Mouse (Mus musculus) liver, adult 2 months (tissue): ENCODE measurements around the gene Ndufb10. TPM values are rescaled to one million over a fixed set of nuclear protein-coding genes. Genes with fewer than 3 reads are reported as not detected.
"Not testable (repeated sequence)": the region's sequence is repeated elsewhere in the genome, so short reads cannot be mapped to it uniquely, and the experiment has no call there.

ENCODE experiments used
- DNase-seq: peaks from one replicate; pipeline ENCODE4 v3.0.0-alpha.2; 2011; ENCODE audit warnings: low read depth, low spot score; ENCODE audit errors: extremely low read depth
- H3K27ac ChIP-seq: fragments of 200-500 bp; replicated peaks from 2 replicates; pipeline ENCODE4 v1.5.1; 2012; ENCODE audit warnings: low read depth, mild to moderate bottlenecking, control low read depth, inconsistent platforms, low read length; ENCODE audit not compliant: insufficient read depth
- H3K27me3 ChIP-seq: fragments of 200-500 bp; 2 replicates; pipeline ENCODE4 v1.6.1; 2012; ENCODE audit warnings: mild to moderate bottlenecking, moderate library complexity, low read length, inconsistent platforms; ENCODE audit not compliant: control insufficient read depth, insufficient read depth
- H3K36me3 ChIP-seq: fragments of 200-500 bp; 2 replicates; pipeline ENCODE4 v1.6.1; 2012; ENCODE audit warnings: low read length, inconsistent platforms; ENCODE audit not compliant: control insufficient read depth, insufficient read depth
- H3K4me1 ChIP-seq: fragments of 200-500 bp; 2 replicates; pipeline ENCODE4 v1.6.1; 2011; ENCODE audit warnings: low read length; ENCODE audit not compliant: control insufficient read depth, insufficient read depth
- H3K4me3 ChIP-seq: fragments of 200-500 bp; 2 replicates; pipeline ENCODE4 v1.5.1; 2011; ENCODE audit warnings: low read depth, mild to moderate bottlenecking, control low read depth, low read length, moderate library complexity; ENCODE audit not compliant: insufficient read depth
- H3K79me2 ChIP-seq: fragments of 200-500 bp; 2 replicates; pipeline ENCODE4 v1.6.1; 2012; ENCODE audit warnings: inconsistent platforms, mild to moderate bottlenecking, low read length, moderate library complexity; ENCODE audit not compliant: control insufficient read depth, insufficient read depth
- H3K9ac ChIP-seq: fragments of 200-500 bp; 2 replicates; pipeline ENCODE4 v1.6.1; 2012; ENCODE audit warnings: low read depth, mild to moderate bottlenecking, control low read depth, inconsistent platforms, low read length
- CTCF ChIP-seq: fragments of 200-500 bp; IDR thresholded peaks from 2 replicates; pipeline ENCODE4 v1.5.1; 2011; ENCODE audit warnings: low read depth, low read length, control low read depth
- POLR2A ChIP-seq: fragments of 200-500 bp; IDR thresholded peaks from 2 replicates; pipeline ENCODE4 v1.6.1; 2011; ENCODE audit warnings: low read length, control low read depth; ENCODE audit not compliant: insufficient read depth; ENCODE audit errors: extremely low read depth
- WGBS: fragments of 180-500 bp; shearing (Covaris S2); methylation state at CpG from one replicate; pipeline ENCODE4 v1.1.7; 2018; 5-methylcytosine and 5-hydroxymethylcytosine counted together
- polyA plus RNA-seq: library from polyadenylated mRNA; depleted of rRNA; stranded (reverse); fragments of >200 nt; gene quantifications from 2 replicates; pipeline ENCODE4 v1.2.3, GENCODE M21; 2012
- total RNA-seq: library from RNA; depleted of rRNA; stranded (reverse); fragments of >200 nt; gene quantifications from 2 replicates; pipeline ENCODE4 v1.2.3, GENCODE M21; 2014

Ndufb10 gene
- total and polyA plus RNA-seq, 2 experiments = 290 to 300 TPM

DNA sequence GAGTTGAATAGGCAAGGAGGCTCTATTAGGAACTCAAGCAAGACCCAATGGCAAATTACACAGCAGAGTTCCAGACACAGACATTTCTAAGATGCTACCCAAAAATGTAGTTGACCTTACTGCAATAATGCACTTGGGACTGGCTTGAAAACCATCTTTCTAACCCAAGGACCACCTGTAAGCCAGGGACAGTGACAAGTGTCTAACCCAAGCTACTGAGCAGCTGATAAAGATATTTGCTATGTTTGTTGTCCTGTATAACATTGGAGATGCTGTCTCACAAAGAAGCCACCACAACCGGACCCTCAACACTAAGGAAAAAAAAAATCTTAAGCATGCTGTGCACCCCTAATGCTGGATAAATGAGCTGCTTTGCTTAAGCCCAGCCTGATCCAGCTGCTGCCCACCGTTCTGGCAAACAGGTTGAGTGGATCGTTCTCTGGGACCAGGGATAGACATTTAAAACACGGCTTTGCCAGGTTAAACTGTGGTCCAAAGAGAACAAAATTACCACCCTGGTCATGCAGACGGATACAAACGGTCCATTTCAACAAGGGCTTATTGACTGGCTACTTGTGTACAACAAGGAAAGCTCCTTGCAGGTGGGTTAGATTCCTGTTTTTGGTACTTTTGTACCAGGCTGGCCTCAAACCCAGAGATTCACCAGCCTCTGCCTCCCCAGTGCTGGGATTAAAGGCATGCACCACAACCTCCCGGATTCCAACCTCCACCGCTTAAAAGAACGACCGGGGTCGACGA lies 977 bp downstream of the Ndufb10 start:
- peaks cover 8% of the 10 kb centered on the region; the same call in 1 of the 2 replicates for H3K79me2 ChIP-seq
- peak overlapping the region; percentile 92 for H3K27ac ChIP-seq
- H3K4me1 ChIP-seq = peaks cover 21% of the 10 kb centered on the region
- H3K9ac ChIP-seq = peak overlapping the region; percentile 95
- under 1% methylated on average over 12 of the region's 12 CpGs for WGBS
- peak; percentile 26 for DNase-seq
- TF ChIP-seq POLR2A (no peak), CTCF (no peak)
- H3K4me3 ChIP-seq = peak overlapping the region; percentile 93
- peaks cover 12% of the 10 kb centered on the region for H3K36me3 ChIP-seq
- no peaks in the 10 kb centered on the region for H3K27me3 ChIP-seq

DNA sequence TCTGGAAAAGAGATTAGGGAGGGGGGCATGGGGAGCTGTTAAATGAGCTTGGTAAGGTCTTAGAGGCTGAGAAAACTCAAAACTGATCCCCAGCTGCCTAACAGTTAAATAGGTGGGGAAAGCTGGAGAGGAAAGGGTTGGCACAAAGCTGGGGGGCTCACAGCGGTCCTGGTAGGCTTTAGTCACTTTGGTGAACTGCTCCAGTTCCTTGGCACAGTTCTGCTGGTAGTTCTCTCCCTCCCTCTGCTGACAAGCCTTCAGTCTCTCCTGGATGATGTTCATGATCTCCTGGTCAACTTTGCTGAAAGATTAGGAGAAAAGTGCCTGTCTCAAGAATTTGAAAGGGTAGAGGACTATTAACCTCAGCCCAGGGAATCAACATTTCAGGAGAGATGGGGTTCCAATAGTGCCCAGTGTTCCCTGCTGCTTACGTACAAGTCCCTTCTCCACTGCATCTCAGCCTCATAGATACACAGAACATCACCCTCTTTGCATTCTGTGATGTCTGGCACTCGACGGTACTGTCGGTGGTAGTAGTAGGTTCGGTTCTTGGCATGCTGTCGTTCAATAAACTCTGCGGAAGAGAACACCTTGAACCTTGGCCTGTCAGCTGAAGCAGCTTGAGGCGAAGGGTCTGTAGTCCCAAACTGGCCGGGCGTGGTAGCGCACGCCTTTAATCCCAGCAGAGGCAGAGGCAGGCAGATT lies 1.9 kb downstream of the Ndufb10 start:
- WGBS = 17% methylated on average over 13 of the region's 13 CpGs
- H3K27me3 ChIP-seq = no peaks in the 10 kb centered on the region
- TF ChIP-seq POLR2A (no peak), CTCF (no peak)
- peak overlapping the region; percentile 28 for H3K9ac ChIP-seq
- DNase-seq = peak; percentile 59
- H3K36me3 ChIP-seq = peaks cover 12% of the 10 kb centered on the region
- H3K79me2 ChIP-seq = peaks cover 8% of the 10 kb centered on the region; the same call in 1 of the 2 replicates
- H3K27ac ChIP-seq = 0 out of 2 replicates have a peak overlapping the region, but pooled peaks have one; percentile 4
- peaks cover 21% of the 10 kb centered on the region for H3K4me1 ChIP-seq
- peak overlapping the region; percentile 2; the same call in 1 of the 2 replicates for H3K4me3 ChIP-seq

DNA sequence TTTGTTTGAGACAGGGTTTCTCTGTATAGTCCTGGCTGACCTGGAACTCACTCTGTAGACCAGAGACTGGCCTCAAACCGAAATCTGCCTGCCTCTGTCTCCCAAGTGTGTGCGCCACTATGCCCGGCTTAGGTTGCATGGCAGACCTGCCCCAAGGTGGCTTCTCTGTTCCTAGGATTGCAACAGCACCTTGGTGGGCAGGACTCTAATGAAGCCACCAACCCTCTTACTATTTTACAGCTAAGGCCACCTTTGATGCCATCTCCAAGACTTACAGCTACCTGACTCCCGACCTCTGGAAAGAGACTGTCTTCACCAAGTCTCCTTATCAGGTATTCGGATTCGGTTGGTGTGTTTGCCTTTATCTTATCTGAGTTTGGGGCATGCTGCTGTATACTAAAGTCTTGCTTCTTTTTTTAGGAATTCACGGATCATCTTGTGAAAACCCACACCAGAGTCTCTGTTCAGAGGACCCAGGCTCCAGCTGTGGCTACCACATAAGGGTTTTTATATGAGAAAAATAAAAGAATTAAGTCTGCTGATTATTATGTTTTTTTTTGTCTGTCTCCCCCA lies 2.8 kb downstream of the Ndufb10 start:
- H3K27ac ChIP-seq = 0 out of 2 replicates have a peak overlapping the region, but pooled peaks have one; percentile 6
- H3K36me3 ChIP-seq = peaks cover 12% of the 10 kb centered on the region
- H3K27me3 ChIP-seq, H3K79me2 ChIP-seq: not testable (repeated sequence)
- peak; percentile 18 for DNase-seq
- peaks cover 21% of the 10 kb centered on the region for H3K4me1 ChIP-seq
- 17% methylated on average over 7 of the region's 7 CpGs for WGBS
- H3K4me3 ChIP-seq = peak overlapping the region; percentile 15; the same call in 1 of the 2 replicates
- H3K9ac ChIP-seq = peak overlapping the region; percentile 57

DNA sequence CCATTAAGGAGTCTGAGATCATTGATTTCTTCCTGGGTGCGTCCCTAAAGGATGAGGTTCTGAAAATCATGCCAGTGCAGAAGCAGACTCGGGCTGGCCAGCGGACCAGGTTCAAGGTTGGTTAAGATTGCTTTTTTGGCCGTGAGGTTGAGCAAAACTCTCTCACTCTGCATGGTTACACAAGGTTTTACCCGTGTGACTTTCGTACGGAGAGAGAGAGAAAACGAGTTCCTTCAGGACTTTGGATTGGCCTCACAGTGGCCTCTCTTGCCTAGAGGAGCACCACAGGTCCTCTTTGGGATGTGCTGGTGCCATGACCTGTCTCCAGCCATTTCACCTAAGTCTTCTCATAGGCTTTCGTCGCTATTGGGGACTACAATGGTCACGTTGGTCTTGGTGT lies 3.7 kb downstream of the Ndufb10 start:
- Histone ChIP-seq H3K4me3 (peak overlapping the region; percentile 76), H3K27ac (peak overlapping the region; percentile 53), H3K4me1 (peaks cover 21% of the 10 kb centered on the region), H3K9ac (peak overlapping the region; percentile 67), H3K36me3 (peaks cover 12% of the 10 kb centered on the region)
- peak; percentile 73 for DNase-seq
- not testable (repeated sequence) for H3K27me3 ChIP-seq, H3K79me2 ChIP-seq
- WGBS = under 1% methylated on average over 11 of the region's 11 CpGs

DNA sequence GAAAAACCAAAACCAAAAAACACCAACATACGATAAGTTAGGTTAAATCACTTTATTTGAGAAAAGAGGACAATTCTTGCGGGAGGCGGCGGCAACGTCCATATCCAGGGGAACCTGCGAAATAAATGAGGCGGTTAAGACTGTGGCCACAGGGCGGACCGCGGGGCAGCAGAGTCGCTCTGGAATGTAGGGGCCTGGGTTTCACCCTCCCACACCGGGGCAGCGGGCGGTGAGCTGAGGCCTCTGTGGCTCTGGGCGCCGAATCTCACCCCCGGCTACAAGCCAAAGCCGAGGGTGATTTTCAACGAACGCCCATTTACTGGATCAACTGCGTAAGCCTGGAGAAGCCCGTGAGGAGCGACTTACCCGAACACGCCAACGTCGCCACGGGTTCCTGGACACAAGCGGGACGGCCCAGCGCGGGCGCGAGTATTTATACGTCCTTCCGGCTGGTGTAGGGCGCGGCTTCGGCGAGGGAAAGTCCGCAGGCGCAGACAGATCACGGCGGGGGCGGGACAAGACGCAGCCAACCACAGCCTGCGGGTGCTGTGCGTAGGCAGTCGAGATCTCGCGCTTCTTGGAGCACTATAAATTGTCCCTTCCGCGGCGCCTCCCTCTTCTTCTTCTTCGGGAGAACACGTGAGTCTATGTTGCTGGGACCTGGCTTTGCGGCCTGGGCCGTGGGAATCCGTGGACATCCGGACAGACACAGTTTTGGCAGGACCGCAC lies 4.6 kb downstream of the Ndufb10 start:
- WGBS = under 1% methylated on average over 61 of the region's 61 CpGs
- peak overlapping the region; percentile 63 for H3K27ac ChIP-seq
- peaks cover 8% of the 10 kb centered on the region; the same call in 1 of the 2 replicates for H3K79me2 ChIP-seq
- H3K27me3 ChIP-seq = no peaks in the 10 kb centered on the region
- H3K9ac ChIP-seq = peak overlapping the region; percentile 80
- peak overlapping the region; percentile 76 for H3K4me3 ChIP-seq
- TF ChIP-seq CTCF (no peak), POLR2A (peak; percentile 90)
- peak; percentile 94 for DNase-seq
- peaks cover 21% of the 10 kb centered on the region for H3K4me1 ChIP-seq
- peaks cover 12% of the 10 kb centered on the region for H3K36me3 ChIP-seq

DNA sequence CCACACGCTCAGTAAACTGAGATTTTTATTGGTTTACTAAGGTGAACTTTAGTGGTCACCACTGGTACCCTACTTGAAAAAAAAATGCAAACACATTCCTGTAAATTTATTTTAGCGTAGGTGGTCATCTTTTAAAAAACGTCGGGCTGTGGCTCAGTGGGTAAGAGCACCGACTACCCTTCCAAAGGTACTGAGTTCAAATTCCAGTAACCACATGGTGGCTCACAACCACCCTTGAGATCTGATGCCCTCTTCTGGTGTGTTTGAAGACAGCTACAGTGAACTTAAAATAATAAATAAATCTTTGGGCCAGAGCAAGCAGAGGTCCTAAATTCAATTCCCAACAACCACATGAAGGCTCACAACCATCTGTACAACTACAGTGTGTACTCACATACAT lies 5.3 kb downstream of the Ndufb10 start:
- Histone ChIP-seq H3K4me1 (peaks cover 19% of the 10 kb centered on the region), H3K4me3 (peak overlapping the region; percentile 72), H3K36me3 (peaks cover 12% of the 10 kb centered on the region), H3K9ac (peak overlapping the region; percentile 80)
- not testable (repeated sequence) for H3K79me2 ChIP-seq, DNase-seq, H3K27ac ChIP-seq, H3K27me3 ChIP-seq
- 48% methylated on average over 5 of the region's 5 CpGs for WGBS
